Mouse (Mus musculus) limb, embryonic 11.5 days (tissue): ENCODE data around the gene Mrpl34. TPM values are rescaled to one million over a fixed set of nuclear protein-coding genes. Genes with fewer than 3 reads are reported as not detected.

Experiments
- ATAC-seq: fragments of 200-750 bp; cut with Nextera tagmentation; 2 replicates; pipeline ENCODE4 v1.8.0; 2017; ENCODE audit warnings: low read depth; ENCODE audit not compliant: insufficient number of reproducible peaks, low FRiP score, low TSS enrichment
- DNase-seq: peaks from one replicate; pipeline ENCODE4 v3.0.0-alpha.2; 2015; ENCODE audit warnings: low spot score
- H3K27ac ChIP-seq: fragments of 300-500 bp; sonication (generic); replicated peaks from 2 replicates; pipeline ENCODE4 v1.5.1; 2014; ENCODE audit warnings: low read depth, mild to moderate bottlenecking, low read length
- H3K27me3 ChIP-seq: fragments of 300-500 bp; sonication (generic); 2 replicates; pipeline ENCODE4 v1.6.1; 2014; ENCODE audit warnings: mild to moderate bottlenecking, low read length, mixed read lengths; ENCODE audit not compliant: control insufficient read depth, insufficient read depth
- H3K36me3 ChIP-seq: fragments of 300-500 bp; sonication (generic); 2 replicates; pipeline ENCODE4 v1.6.1; 2014; ENCODE audit warnings: mild to moderate bottlenecking, low read length, moderate library complexity, mixed read lengths; ENCODE audit not compliant: control insufficient read depth, insufficient read depth
- H3K4me1 ChIP-seq: fragments of 300-500 bp; sonication (generic); 2 replicates; pipeline ENCODE4 v1.6.1; 2014; ENCODE audit warnings: low read length, mixed read lengths; ENCODE audit not compliant: control insufficient read depth, insufficient read depth
- H3K4me2 ChIP-seq: fragments of 300-500 bp; sonication (generic); 2 replicates; pipeline ENCODE4 v1.6.1; 2014; ENCODE audit warnings: low read depth, mild to moderate bottlenecking, moderate library complexity; ENCODE audit not compliant: severe bottlenecking
- H3K4me3 ChIP-seq: fragments of 300-500 bp; sonication (generic); 2 replicates; pipeline ENCODE4 v1.5.1; 2014; ENCODE audit warnings: low read depth, low read length
- H3K9ac ChIP-seq: fragments of 300-500 bp; sonication (generic); 2 replicates; pipeline ENCODE4 v1.6.1; 2014; ENCODE audit warnings: mild to moderate bottlenecking, low read length
- H3K9me3 ChIP-seq: fragments of 300-500 bp; sonication (generic); 2 replicates; pipeline ENCODE4 v1.6.1; 2016; ENCODE audit warnings: low read length; ENCODE audit not compliant: control insufficient read depth
- WGBS: fragments of 180-500 bp; shearing (Covaris S2); extraction: QIAGEN DNeasy Blood & Tissue Kit; methylation state at CpG from one replicate; pipeline ENCODE4 v1.1.7; 2014; 5-methylcytosine and 5-hydroxymethylcytosine counted together
- polyA plus RNA-seq: library from polyadenylated mRNA; unstranded; fragments of >200 nt; fragmentation: Nextera tagmentation; extraction: Ambion mirVana; gene quantifications from 2 replicates; pipeline ENCODE4 v1.2.1, GENCODE M21; 2014

Gene Mrpl34
- polyA plus RNA-seq, 1 experiment from 2014 or later, result 231 TPM

GRCm38 (mm10) chr8:71452669-71453068 lies 12.1 kb upstream of the Mrpl34 start:
- Histone ChIP-seq H3K9me3 (no peaks in the 10 kb centered on the region), H3K27ac (no peak overlapping the region), H3K27me3 (no peaks in the 10 kb centered on the region), H3K4me2 (no peak overlapping the region), H3K36me3 (no peaks in the 10 kb centered on the region), H3K9ac (no peak overlapping the region), H3K4me1 (no peaks in the 10 kb centered on the region), H3K4me3 (no peak overlapping the region)
- DNase-seq (peak; percentile 16), ATAC-seq (no peak)
- WGBS, result 85% methylated on average over 2 of the region's 2 CpGs

- Histone ChIP-seq H3K4me3 (no peak overlapping the region), H3K36me3 (peaks cover 2% of the 10 kb centered on the region; the same call in 1 of the 2 replicates), H3K27me3 (no peaks in the 10 kb centered on the region), H3K9me3 (no peaks in the 10 kb centered on the region), H3K4me2 (no peak overlapping the region), H3K4me1 (no peaks in the 10 kb centered on the region), H3K9ac (no peak overlapping the region), H3K27ac (no peak overlapping the region)
- ATAC-seq (no peak), DNase-seq (peak; percentile 14)
- 77% methylated on average over 8 of the region's 8 CpGs for WGBS
These were observed 10.1 kb upstream of the Mrpl34 start for GRCm38 (mm10) chr8:71454668-71455067.

GRCm38 (mm10) chr8:71456906-71457305 lies 7.9 kb upstream of the Mrpl34 start:
- no peak overlapping the region for H3K9ac ChIP-seq
- H3K27me3 ChIP-seq, result no peaks in the 10 kb centered on the region
- no peaks in the 10 kb centered on the region for H3K9me3 ChIP-seq
- no peak overlapping the region for H3K27ac ChIP-seq
- no peak for DNase-seq
- 33% methylated on average over 22 of the region's 22 CpGs for WGBS
- H3K4me2 ChIP-seq, result no peak overlapping the region
- H3K36me3 ChIP-seq, result peaks cover 8% of the 10 kb centered on the region; the same call in 1 of the 2 replicates
- no peak for ATAC-seq
- H3K4me1 ChIP-seq, result no peaks in the 10 kb centered on the region
- no peak overlapping the region for H3K4me3 ChIP-seq

- no peak overlapping the region for H3K4me2 ChIP-seq
- H3K9ac ChIP-seq, result no peak overlapping the region
- H3K27ac ChIP-seq, result no peak overlapping the region
- 84% methylated on average over 20 of the region's 20 CpGs for WGBS
- H3K9me3 ChIP-seq, result no peaks in the 10 kb centered on the region
- ATAC-seq (no peak), DNase-seq (no peak)
- H3K27me3 ChIP-seq, result peaks cover 3% of the 10 kb centered on the region; the same call in 1 of the 2 replicates
- H3K4me3 ChIP-seq, result no peak overlapping the region
- peaks cover 8% of the 10 kb centered on the region; the same call in 1 of the 2 replicates for H3K36me3 ChIP-seq
- peaks cover 4% of the 10 kb centered on the region for H3K4me1 ChIP-seq
These were observed 7.0 kb upstream of the Mrpl34 start for GRCm38 (mm10) chr8:71457659-71458270.

DNA sequence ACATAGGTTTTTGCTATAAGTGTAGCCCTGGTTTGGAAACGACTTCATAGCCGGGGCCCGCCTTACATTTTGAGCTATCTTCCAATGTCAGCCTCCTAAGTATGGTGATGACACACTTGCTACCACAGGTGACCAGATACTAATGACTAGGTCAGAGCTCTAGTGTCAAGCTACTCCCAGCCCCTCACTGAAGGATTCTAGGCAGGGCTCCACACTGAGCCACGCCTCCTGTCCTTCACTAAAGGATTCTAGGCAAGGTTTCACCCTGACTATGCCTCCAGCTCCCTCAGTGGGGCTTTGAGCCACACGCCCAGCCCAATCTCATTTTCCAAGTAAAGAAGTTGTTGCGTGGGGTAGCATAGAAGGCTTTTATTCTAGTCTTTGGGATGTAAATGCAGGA lies 4.0 kb upstream of the Mrpl34 start:
- Histone ChIP-seq H3K4me2 (no peak overlapping the region), H3K36me3 (peaks cover 8% of the 10 kb centered on the region; the same call in 1 of the 2 replicates), H3K27ac (no peak overlapping the region), H3K9me3 (no peaks in the 10 kb centered on the region), H3K27me3 (peaks cover 3% of the 10 kb centered on the region; the same call in 1 of the 2 replicates), H3K4me3 (no peak overlapping the region), H3K9ac (no peak overlapping the region), H3K4me1 (peaks cover 14% of the 10 kb centered on the region)
- ATAC-seq (no peak), DNase-seq (no peak)
- 92% methylated on average over 6 of the region's 6 CpGs for WGBS

- WGBS, result 77% methylated on average over 47 of the region's 47 CpGs
- H3K4me1 ChIP-seq, result peaks cover 14% of the 10 kb centered on the region
- no peak overlapping the region for H3K4me3 ChIP-seq
- H3K9ac ChIP-seq, result no peak overlapping the region
- no peaks in the 10 kb centered on the region for H3K9me3 ChIP-seq
- H3K36me3 ChIP-seq, result peaks cover 8% of the 10 kb centered on the region; the same call in 1 of the 2 replicates
- no peak overlapping the region for H3K27ac ChIP-seq
- ATAC-seq, result no peak
- peaks cover 3% of the 10 kb centered on the region; the same call in 1 of the 2 replicates for H3K27me3 ChIP-seq
- H3K4me2 ChIP-seq, result no peak overlapping the region
- DNase-seq, result no peak
These were observed 3.5 kb upstream of the Mrpl34 start for GRCm38 (mm10) chr8:71461152-71461840.

DNA sequence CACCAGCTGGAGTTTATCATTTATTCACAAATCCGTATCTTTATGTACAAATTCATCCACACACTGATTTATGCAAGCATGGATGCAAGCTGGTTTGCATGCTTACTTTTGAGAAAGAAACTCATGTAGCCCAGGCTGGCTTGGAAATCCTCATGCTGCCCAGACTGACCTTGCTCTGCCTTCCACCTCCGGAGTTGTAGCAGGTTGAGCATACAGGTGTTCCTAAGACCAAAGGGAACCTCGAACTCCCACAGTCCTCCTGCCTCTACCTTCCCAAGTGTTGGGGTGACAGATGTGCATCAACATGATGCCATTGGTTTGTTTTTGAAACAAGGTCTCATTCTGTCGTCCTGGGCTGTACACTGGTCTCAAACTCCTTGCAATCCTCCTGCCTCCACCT lies 2.6 kb upstream of the Mrpl34 start:
- H3K9ac ChIP-seq, result no peak overlapping the region
- H3K27ac ChIP-seq, result no peak overlapping the region
- H3K4me3 ChIP-seq, result 0 out of 2 replicates have a peak overlapping the region, but pooled peaks have one; percentile 85
- H3K4me2 ChIP-seq, result peak overlapping the region; percentile 90
- peaks cover 3% of the 10 kb centered on the region; the same call in 1 of the 2 replicates for H3K27me3 ChIP-seq
- H3K9me3 ChIP-seq, result no peaks in the 10 kb centered on the region
- no peak for ATAC-seq
- no peak for DNase-seq
- H3K4me1 ChIP-seq, result peaks cover 14% of the 10 kb centered on the region
- WGBS, result 62% methylated on average over 4 of the region's 4 CpGs
- H3K36me3 ChIP-seq, result peaks cover 8% of the 10 kb centered on the region; the same call in 1 of the 2 replicates

DNA sequence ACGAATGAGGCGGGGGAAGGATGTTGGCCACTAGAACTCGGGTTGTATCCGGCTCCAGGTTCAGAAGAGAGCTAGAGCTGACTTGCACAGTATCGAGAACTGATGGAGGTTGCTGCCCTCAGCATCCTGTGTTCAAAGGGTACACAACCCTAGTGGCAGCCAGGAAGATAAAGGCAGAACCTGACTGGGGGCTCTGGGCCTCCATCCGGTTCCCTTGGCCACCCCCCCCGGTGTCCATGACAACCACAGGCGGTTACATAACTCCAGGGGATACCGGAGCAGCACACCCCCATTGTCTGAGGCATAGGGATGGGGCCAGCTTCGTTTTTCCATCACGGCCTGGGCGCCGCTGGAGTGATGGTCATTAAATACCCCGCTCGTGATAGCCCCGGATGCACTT lies 2.0 kb upstream of the Mrpl34 start:
- no peak overlapping the region for H3K27ac ChIP-seq

More for the DNA sequence above, 2.0 kb upstream of the Mrpl34 start:
- H3K9me3 ChIP-seq, result no peaks in the 10 kb centered on the region
- ATAC-seq, result no peak
- 6% methylated on average over 16 of the region's 16 CpGs for WGBS
- H3K9ac ChIP-seq, result peak overlapping the region; percentile 77
- H3K36me3 ChIP-seq, result peaks cover 8% of the 10 kb centered on the region; the same call in 1 of the 2 replicates
- peak overlapping the region; percentile 90 for H3K4me2 ChIP-seq
- peak overlapping the region; percentile 85 for H3K4me3 ChIP-seq
- peaks cover 14% of the 10 kb centered on the region for H3K4me1 ChIP-seq
- peak; percentile 61 for DNase-seq
- H3K27me3 ChIP-seq, result peaks cover 3% of the 10 kb centered on the region; the same call in 1 of the 2 replicates
